Mouse (Mus musculus): ENCODE measurements at regions not wholly inside any gene's neighbourhood (a gene's known extent, or its start where the extent isn't known, plus 50 kb on each side); places are given as distances from the start of the nearest gene placed in this dataset.

- no peak for DNase-seq (ENCODE audit: low read depth, low spot score)
These were observed 320.4 kb downstream of the Bcor start for GRCm38 (mm10) chrX:11839665-11840245.

- no peak for DNase-seq (ENCODE audit: low read depth, low spot score)
These were observed 319.7 kb downstream of the Bcor start for GRCm38 (mm10) chrX:11840319-11841035.

GRCm38 (mm10) chrX:11845566-11845965 lies 314.6 kb downstream of the Bcor start:
- DNase-seq (ENCODE audit: low read depth, low spot score), result no peak

GRCm38 (mm10) chrX:11855910-11856309 lies 304.2 kb downstream of the Bcor start:
- DNase-seq (ENCODE audit: low read depth, low spot score), result no peak

- no peak for DNase-seq (ENCODE audit: low read depth, low spot score)
These were observed 300.8 kb downstream of the Bcor start for GRCm38 (mm10) chrX:11859396-11859795.

- DNase-seq (ENCODE audit: low read depth, low spot score), result no peak
These were observed 298.9 kb downstream of the Bcor start for GRCm38 (mm10) chrX:11861119-11861708.

GRCm38 (mm10) chrX:11861892-11862291 lies 298.3 kb downstream of the Bcor start:
- DNase-seq (ENCODE audit: low read depth, low spot score), result no peak

- no peak for DNase-seq (ENCODE audit: low read depth, low spot score)
These were observed 297.0 kb downstream of the Bcor start for GRCm38 (mm10) chrX:11863106-11863505.

GRCm38 (mm10) chrX:11873913-11874312 lies 286.2 kb downstream of the Bcor start:
- DNase-seq (ENCODE audit: low read depth, low spot score), result no peak

- no peak for DNase-seq (ENCODE audit: low read depth, low spot score)
These were observed 283.5 kb downstream of the Bcor start for GRCm38 (mm10) chrX:11876636-11877035.

GRCm38 (mm10) chrX:11878028-11878427 lies 282.1 kb downstream of the Bcor start:
- DNase-seq (ENCODE audit: low read depth, low spot score), result no peak

- no peak for DNase-seq (ENCODE audit: low read depth, low spot score)
These were observed 279.2 kb downstream of the Bcor start for GRCm38 (mm10) chrX:11880972-11881371.

GRCm38 (mm10) chrX:11883738-11884716 lies 276.1 kb downstream of the Bcor start:
- no peak for DNase-seq (ENCODE audit: low read depth, low spot score)

- no peak for DNase-seq (ENCODE audit: low read depth, low spot score)
These were observed 267.8 kb downstream of the Bcor start for GRCm38 (mm10) chrX:11892396-11892795.

GRCm38 (mm10) chrX:11893606-11894279 lies 266.4 kb downstream of the Bcor start:
- no peak for DNase-seq (ENCODE audit: low read depth, low spot score)

GRCm38 (mm10) chrX:11894280-11894662 lies 265.9 kb downstream of the Bcor start:
- no peak for DNase-seq (ENCODE audit: low read depth, low spot score)

GRCm38 (mm10) chrX:11895396-11895795 lies 264.8 kb downstream of the Bcor start:
- DNase-seq (ENCODE audit: low read depth, low spot score), result no peak

- no peak for DNase-seq (ENCODE audit: low read depth, low spot score)
These were observed 261.9 kb downstream of the Bcor start for GRCm38 (mm10) chrX:11898280-11898679.

GRCm38 (mm10) chrX:11899051-11899450 lies 261.1 kb downstream of the Bcor start:
- no peak for DNase-seq (ENCODE audit: low read depth, low spot score)

GRCm38 (mm10) chrX:11899914-11900313 lies 260.2 kb downstream of the Bcor start:
- DNase-seq (ENCODE audit: low read depth, low spot score), result no peak

- no peak for DNase-seq (ENCODE audit: low read depth, low spot score)
These were observed 258.4 kb downstream of the Bcor start for GRCm38 (mm10) chrX:11901791-11902190.
